Mouse (Mus musculus): ENCODE measurements around the gene Fbxl7.
"Not testable (repeated sequence)": the region's sequence is repeated elsewhere in the genome, so short reads cannot be mapped to it uniquely, and the experiment has no call there.

Gene Fbxl7

GRCm38 (mm10) chr15:26809569-26809968, 85.8 kb downstream of the Fbxl7 start:
- DNase-seq (ENCODE audit: extremely low spot score): no peak

GRCm38 (mm10) chr15:26804046-26804445, 91.3 kb downstream of the Fbxl7 start:
- DNase-seq (ENCODE audit: extremely low spot score): peak; percentile 46

DNA sequence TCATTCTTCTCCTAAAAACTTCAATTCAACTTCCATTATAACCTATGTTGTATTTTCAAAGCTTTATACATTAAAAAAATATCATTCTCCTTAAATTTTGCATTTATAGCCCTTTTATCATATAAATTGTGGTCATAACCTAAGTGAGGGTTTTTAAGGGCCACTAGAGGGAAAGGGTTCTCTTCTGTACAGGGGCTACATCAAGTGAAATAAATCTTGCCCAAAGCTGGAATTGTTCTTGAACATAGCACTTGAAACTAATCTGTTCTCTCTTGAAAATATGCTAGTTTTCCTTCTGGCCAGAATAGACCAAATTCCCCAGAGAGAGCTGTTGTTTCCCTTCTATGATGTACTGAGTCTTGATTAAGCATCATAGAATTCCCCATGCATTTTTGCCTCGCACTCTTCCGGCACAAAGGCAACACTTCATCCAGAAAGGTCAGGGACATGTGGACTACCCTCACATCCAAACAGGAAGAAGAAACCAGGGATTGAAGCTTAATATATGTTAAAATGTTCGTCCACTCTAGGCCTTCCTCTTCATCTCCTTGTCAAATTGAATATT, 95.8 kb downstream of the Fbxl7 start:
- no peak for DNase-seq (ENCODE audit: extremely low spot score)

DNA sequence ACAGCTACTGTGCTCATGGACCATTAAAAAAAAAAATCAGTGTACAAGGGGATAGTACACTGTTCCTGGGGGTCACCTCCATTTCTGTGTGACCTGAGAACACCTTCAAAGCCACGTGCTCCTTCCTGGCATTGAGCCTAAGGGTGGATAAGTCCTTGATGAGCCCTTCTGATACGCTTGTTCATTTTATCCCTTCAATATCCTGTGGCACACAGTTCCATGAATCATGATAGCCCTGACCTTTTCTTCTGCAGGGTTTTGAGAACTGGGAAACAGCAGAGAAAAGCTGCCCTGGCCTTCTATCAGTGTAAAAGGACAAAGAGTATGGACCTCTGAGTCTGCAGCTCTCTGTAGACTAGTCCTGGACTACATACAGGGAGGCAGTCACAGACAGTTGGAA, 99.4 kb downstream of the Fbxl7 start:
- DNase-seq (ENCODE audit: extremely low spot score): no peak

DNA sequence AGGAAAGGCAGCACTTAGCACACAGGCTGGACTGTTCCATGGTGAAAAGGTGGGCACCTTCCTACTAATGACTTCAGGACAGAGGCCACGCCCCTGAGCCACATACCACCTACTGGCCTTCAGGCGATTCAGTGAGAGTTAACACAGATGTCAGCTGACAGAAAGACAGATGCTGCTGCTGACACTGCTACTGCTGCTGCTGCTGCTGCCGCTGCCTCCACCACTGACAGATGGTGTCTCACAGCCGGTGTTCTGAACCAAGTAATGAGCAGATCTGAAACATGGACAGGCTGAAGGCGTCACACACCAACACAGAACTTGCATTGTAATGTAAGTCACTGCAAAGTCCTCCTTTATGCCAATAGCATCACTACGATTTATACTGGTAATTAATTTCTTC, 99.9 kb downstream of the Fbxl7 start:
- peak; percentile 24 for DNase-seq (ENCODE audit: extremely low spot score)

- DNase-seq (ENCODE audit: extremely low spot score): no peak
Observed at GRCm38 (mm10) chr15:26787148-26787547, 108.2 kb downstream of the Fbxl7 start.

GRCm38 (mm10) chr15:26780557-26780956, 114.8 kb downstream of the Fbxl7 start:
- DNase-seq (ENCODE audit: extremely low spot score): no peak

- no peak for DNase-seq (ENCODE audit: extremely low spot score)
Observed at GRCm38 (mm10) chr15:26779129-26779528, 116.3 kb downstream of the Fbxl7 start.

DNA sequence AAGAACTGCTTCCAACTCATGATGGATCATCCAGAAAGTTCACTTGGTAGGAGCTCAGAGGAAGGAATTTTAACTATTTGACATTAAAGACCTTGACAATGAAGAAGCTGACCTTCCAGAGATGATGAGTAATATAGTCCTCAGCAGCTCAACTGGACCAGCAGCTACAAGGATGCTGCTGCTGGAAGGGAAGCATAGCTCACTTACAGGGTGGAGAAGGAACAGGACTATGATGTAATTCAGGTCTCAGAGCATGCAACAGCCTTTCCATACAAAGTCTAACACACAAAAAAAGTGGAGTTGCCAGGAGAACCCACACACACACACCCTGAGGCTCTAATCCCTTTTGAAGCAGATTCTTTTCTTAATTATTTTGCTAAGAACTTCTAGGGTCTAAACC, 119.7 kb downstream of the Fbxl7 start:
- DNase-seq (ENCODE audit: extremely low spot score): no peak

GRCm38 (mm10) chr15:26774895-26775294, 120.5 kb downstream of the Fbxl7 start:
- no peak for DNase-seq (ENCODE audit: extremely low spot score)

GRCm38 (mm10) chr15:26761651-26762050, 133.7 kb downstream of the Fbxl7 start:
- DNase-seq (ENCODE audit: extremely low spot score): no peak

DNA sequence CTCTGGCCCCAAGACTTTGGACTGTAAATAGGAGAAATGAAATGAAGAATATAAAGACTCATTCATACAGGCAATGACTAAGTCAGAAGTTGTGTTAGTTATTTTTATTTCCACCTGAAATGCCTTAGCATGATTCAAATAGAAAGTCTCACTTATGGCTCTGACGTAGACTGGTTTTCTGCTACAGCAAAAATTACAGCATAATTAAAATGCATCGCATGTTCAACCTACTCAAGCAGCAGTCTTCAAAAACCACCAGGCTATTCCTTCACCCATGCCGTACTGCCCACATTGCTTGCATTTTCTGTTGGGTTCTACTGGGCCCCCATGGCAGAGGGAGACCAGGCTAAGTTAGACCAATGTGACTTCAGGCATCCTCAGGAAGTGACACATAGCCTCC, 146.9 kb downstream of the Fbxl7 start:
- DNase-seq (ENCODE audit: extremely low spot score): no peak

DNA sequence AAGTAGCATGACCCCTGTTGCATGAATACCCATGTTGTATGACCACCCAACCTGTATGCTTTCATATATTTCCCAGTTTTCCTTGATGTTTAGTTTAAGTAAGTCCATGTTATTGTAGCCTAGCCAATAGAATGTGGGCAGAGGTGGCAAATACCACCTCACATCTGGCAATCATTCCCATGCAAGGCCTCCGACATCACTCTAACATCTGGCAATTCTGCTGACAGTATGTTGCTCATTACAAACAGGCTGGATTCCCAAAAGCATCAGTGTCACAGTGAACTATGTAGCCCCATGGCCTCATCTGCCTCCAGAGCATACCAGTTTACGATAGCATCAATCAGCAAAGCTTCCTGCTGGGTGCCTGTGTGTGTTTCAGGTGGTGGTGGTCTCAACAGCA, 163.0 kb downstream of the Fbxl7 start:
- DNase-seq (ENCODE audit: extremely low spot score): peak; percentile 7

- no peak for DNase-seq (ENCODE audit: extremely low spot score)
Observed at GRCm38 (mm10) chr15:26730760-26731159, 164.6 kb downstream of the Fbxl7 start.

- DNase-seq (ENCODE audit: extremely low spot score): not testable (repeated sequence)
Observed at GRCm38 (mm10) chr15:26729341-26729740, 166.0 kb downstream of the Fbxl7 start.

- no peak for DNase-seq (ENCODE audit: extremely low spot score)
Observed at GRCm38 (mm10) chr15:26718390-26719036, 176.9 kb downstream of the Fbxl7 start.

GRCm38 (mm10) chr15:26717952-26718351, 177.4 kb downstream of the Fbxl7 start:
- DNase-seq (ENCODE audit: extremely low spot score): no peak

GRCm38 (mm10) chr15:26716181-26716580, 179.2 kb downstream of the Fbxl7 start:
- no peak for DNase-seq (ENCODE audit: extremely low spot score)

- no peak for DNase-seq (ENCODE audit: extremely low spot score)
Observed at GRCm38 (mm10) chr15:26715635-26716034, 179.7 kb downstream of the Fbxl7 start.

DNA sequence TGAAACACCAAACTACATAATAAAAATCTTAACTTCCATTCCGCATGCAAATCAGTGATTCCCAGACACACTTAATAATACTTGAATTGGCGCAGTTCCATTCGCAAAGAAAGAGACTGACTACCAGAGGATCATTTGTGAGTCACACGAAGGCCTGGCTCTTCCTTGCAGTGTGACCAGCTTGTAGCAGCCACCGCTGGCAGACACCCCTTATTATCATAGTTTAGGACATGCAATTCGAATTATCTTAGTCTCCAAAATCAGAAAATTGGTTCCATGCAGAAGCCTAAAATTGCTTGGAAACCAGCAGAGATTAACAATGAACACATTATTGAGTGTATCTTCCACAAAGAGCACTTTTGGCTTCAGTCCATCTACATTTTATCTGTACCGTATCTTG, 183.1 kb downstream of the Fbxl7 start:
- DNase-seq (ENCODE audit: extremely low spot score): no peak

- no peak for DNase-seq (ENCODE audit: extremely low spot score)
Observed at GRCm38 (mm10) chr15:26704966-26705365, 190.4 kb downstream of the Fbxl7 start.

GRCm38 (mm10) chr15:26703156-26703840, 192.1 kb downstream of the Fbxl7 start:
- DNase-seq (ENCODE audit: extremely low spot score): no peak

GRCm38 (mm10) chr15:26701949-26702675, 193.3 kb downstream of the Fbxl7 start:
- DNase-seq (ENCODE audit: extremely low spot score): no peak

All from embryo, embryonic 9.5 days (tissue).